In genomic region chr1:75142301-75143261, GRCm38 (mm10) we compare ENCODE assay signal across 8 mouse cellular contexts. TPM values are rescaled to one million over a fixed set of nuclear protein-coding genes. Genes with fewer than 3 reads are reported as not detected.
A peak's percentile ranks its signal among the peaks of the same experiment; 100 is the strongest.
DNase-seq lines count a peak whose midpoint lies in the region; ATAC-seq and TF ChIP-seq lines count a peak whose summit lies in the region.

Gene Cnppd1 (minus strand): TSS chr1:75142711.
Gene Retreg2 (plus strand): TSS chr1:75142778.

- H3K4me1 ChIP-seq in forebrain, embryonic 10.5 days, result peaks cover 34% of the 10 kb centered on the region
- peaks cover 22% of the 10 kb centered on the region for H3K4me1 ChIP-seq in heart, embryonic 15.5 days (replicated peaks)
- peaks cover 32 to 52% of the 10 kb centered on the region in 2 experiments for H3K4me1 ChIP-seq in liver, embryonic 14.5 days (replicated peaks; ENCODE audit: control insufficient read depth in 2 of 2, insufficient read depth in 2 of 2, low read length in 1 of 2)
- peaks cover 16% of the 10 kb centered on the region; the same call in 1 of the 2 replicates for H3K4me1 ChIP-seq in neural tube, embryonic 11.5 days (ENCODE audit: control insufficient read depth, insufficient read depth, low read length)
- H3K4me1 ChIP-seq in stomach, postnatal 0 days (replicated peaks; ENCODE audit: control insufficient read depth, insufficient read depth), result 0 out of 2 replicates have a peak, but pooled peaks cover 3% of the 10 kb centered on the region

- TF ChIP-seq EP300 in liver, embryonic 14.5 days (IDR thresholded peaks at IDR 0.05; ENCODE audit: low read depth), result no peak; the same call in 1 of the 2 replicates
- no peak for TF ChIP-seq EP300 in stomach, postnatal 0 days (optimal IDR thresholded peaks at IDR 0.05)

- peak; percentile 66 for TF ChIP-seq CTCF in liver, embryonic 14.5 days (IDR thresholded peaks at IDR 0.05; ENCODE audit: low read depth)
- TF ChIP-seq CTCF in stomach, postnatal 0 days (IDR thresholded peaks at IDR 0.05; ENCODE audit: low read depth), result peak; percentile 71

- H3K4me3 ChIP-seq in forebrain, embryonic 10.5 days, result peak within 1 kb of the TSS; percentile 88
- peak within 1 kb of the TSS; percentile 90 for H3K4me3 ChIP-seq in heart, embryonic 15.5 days
- peak within 1 kb of the TSS; percentile 75 to 91 for H3K4me3 ChIP-seq in liver, embryonic 14.5 days (ENCODE audit: insufficient read depth in 1 of 2, low read depth in 2 of 2, low read length in 2 of 2)
- H3K4me3 ChIP-seq in neural tube, embryonic 11.5 days (ENCODE audit: low read depth, low read length), result peak within 1 kb of the TSS; percentile 86
- H3K4me3 ChIP-seq in stomach, postnatal 0 days (ENCODE audit: low read depth, low read length), result peak within 1 kb of the TSS; percentile 82

- under 1% methylated on average over 89 of the region's 91 CpGs for WGBS in forebrain, embryonic 10.5 days
- WGBS in heart, embryonic 15.5 days, result under 1% methylated on average over 90 of the region's 91 CpGs
- under 1% methylated on average over 88 of the region's 91 CpGs for WGBS in liver, embryonic 14.5 days (ENCODE audit: insufficient replicate concordance)
- WGBS in neural tube, embryonic 11.5 days, result under 1% methylated on average over 77 of the region's 91 CpGs
- under 1% methylated on average over 87 of the region's 91 CpGs for WGBS in stomach, postnatal 0 days

- peak; percentile 94 for DNase-seq in c-Kit-negative CD71-positive TER-119-positive erythroid progenitor cells, embryonic 14.5 days (ENCODE audit: low read depth, low spot score)
- peak; percentile 97 for DNase-seq in forebrain, embryonic 10.5 days (ENCODE audit: extremely low spot score, low spot score)
- DNase-seq in kidney, postnatal 25 days, result peak; percentile 97 to 98
- DNase-seq in liver, embryonic 14.5 days (ENCODE audit: low read depth in 3 of 3, low spot score in 3 of 3), result peak; percentile 92 to 93 (median 92)
- DNase-seq in neural tube, embryonic 11.5 days (ENCODE audit: low spot score), result peak; percentile 97
- DNase-seq in stomach, postnatal 0 days (ENCODE audit: low spot score), result peak; percentile 98

- peak within 1 kb of the TSS; percentile 94 for H3K9ac ChIP-seq in heart, embryonic 15.5 days
- H3K9ac ChIP-seq in liver, embryonic 14.5 days (replicated peaks), result peak within 1 kb of the TSS; percentile 98
- peak within 1 kb of the TSS; percentile 92 for H3K9ac ChIP-seq in neural tube, embryonic 11.5 days (ENCODE audit: low read length)
- H3K9ac ChIP-seq in stomach, postnatal 0 days (ENCODE audit: low read length), result peak within 1 kb of the TSS; percentile 88

- ATAC-seq in CD4-positive, CD25-positive, alpha-beta regulatory T cell, adult 4 months, result peak; percentile 77
- peak; percentile 88 for ATAC-seq in heart, embryonic 15.5 days (replicated peaks; ENCODE audit: insufficient number of reproducible peaks, insufficient read depth, low FRiP score, low read depth)
- peak; percentile 79 for ATAC-seq in liver, embryonic 14.5 days (ENCODE audit: insufficient read depth)
- ATAC-seq in neural tube, embryonic 11.5 days (ENCODE audit: insufficient read depth, low FRiP score, low TSS enrichment), result peak; percentile 89
- peak; percentile 89 for ATAC-seq in stomach, postnatal 0 days (ENCODE audit: low FRiP score, low TSS enrichment)

- peak within 1 kb of the TSS; percentile 86 for H3K4me2 ChIP-seq in heart, embryonic 15.5 days
- H3K4me2 ChIP-seq in liver, embryonic 14.5 days (ENCODE audit: low read depth), result peak within 1 kb of the TSS; percentile 71
- peak within 1 kb of the TSS; percentile 98 for H3K4me2 ChIP-seq in neural tube, embryonic 11.5 days (ENCODE audit: low read depth)
- peak within 1 kb of the TSS; percentile 89 for H3K4me2 ChIP-seq in stomach, postnatal 0 days (replicated peaks; ENCODE audit: low read depth)

- peaks cover 61% of the 10 kb centered on the region for H3K36me3 ChIP-seq in forebrain, embryonic 10.5 days (replicated peaks)
- H3K36me3 ChIP-seq in heart, embryonic 15.5 days, result peaks cover 46% of the 10 kb centered on the region
- peaks cover 60% of the 10 kb centered on the region for H3K36me3 ChIP-seq in liver, embryonic 14.5 days (replicated peaks; ENCODE audit: control insufficient read depth, insufficient read depth, low read depth)
- peaks cover 14% of the 10 kb centered on the region for H3K36me3 ChIP-seq in neural tube, embryonic 11.5 days (ENCODE audit: control insufficient read depth, insufficient read depth, low read length)
- peaks cover 35% of the 10 kb centered on the region for H3K36me3 ChIP-seq in stomach, postnatal 0 days (ENCODE audit: control insufficient read depth, insufficient read depth, low read length)

- H3K27me3 ChIP-seq in forebrain, embryonic 10.5 days (ENCODE audit: poor library complexity, severe bottlenecking), result peaks cover 6% of the 10 kb centered on the region; the same call in 1 of the 2 replicates
- H3K27me3 ChIP-seq in heart, embryonic 15.5 days, result no peaks in the 10 kb centered on the region
- H3K27me3 ChIP-seq in liver, embryonic 14.5 days (ENCODE audit: control insufficient read depth, insufficient read depth, low read length), result no peaks in the 10 kb centered on the region
- no peaks in the 10 kb centered on the region for H3K27me3 ChIP-seq in neural tube, embryonic 11.5 days (ENCODE audit: control insufficient read depth, insufficient read depth, low read length)
- no peaks in the 10 kb centered on the region for H3K27me3 ChIP-seq in stomach, postnatal 0 days (ENCODE audit: control insufficient read depth, insufficient read depth, low read length)

- peak within 1 kb of the TSS; percentile 97 for H3K27ac ChIP-seq in forebrain, embryonic 10.5 days
- H3K27ac ChIP-seq in heart, embryonic 15.5 days, result peak within 1 kb of the TSS; percentile 96
- H3K27ac ChIP-seq in liver, embryonic 14.5 days, result peak within 1 kb of the TSS; percentile 80
- H3K27ac ChIP-seq in neural tube, embryonic 11.5 days (ENCODE audit: low read depth, low read length), result peak within 1 kb of the TSS; percentile 96
- peak within 1 kb of the TSS; percentile 96 for H3K27ac ChIP-seq in stomach, postnatal 0 days (replicated peaks)

- no peaks in the 10 kb centered on the region for H3K9me3 ChIP-seq in forebrain, embryonic 10.5 days
- no peaks in the 10 kb centered on the region for H3K9me3 ChIP-seq in heart, embryonic 15.5 days (replicated peaks)
- H3K9me3 ChIP-seq in liver, embryonic 14.5 days (ENCODE audit: control insufficient read depth, low read length), result no peaks in the 10 kb centered on the region
- H3K9me3 ChIP-seq in neural tube, embryonic 11.5 days (ENCODE audit: control insufficient read depth, low read length), result no peaks in the 10 kb centered on the region
- H3K9me3 ChIP-seq in stomach, postnatal 0 days (ENCODE audit: control insufficient read depth, low read length), result no peaks in the 10 kb centered on the region

RNA-seq across cellular contexts. Expression of gene Cnppd1, which starts in this region (rescaled TPM):
- 100 to 1,000 TPM; 125 to 195 TPM for polyA plus RNA-seq in CD4-positive, CD25-positive, alpha-beta regulatory T cell, adult 4 months (2017; shearing (Covaris generic))
- polyA plus RNA-seq in forebrain, embryonic 10.5 days (2016; fragmentation: Nextera tagmentation; extraction: Ambion mirVana), result 41.0 and 43.6 TPM in 2 replicates
- 33.7 and 39.3 TPM in 2 replicates for polyA plus RNA-seq in heart, embryonic 15.5 days (2015; fragmentation: Nextera tagmentation; extraction: Ambion mirVana)
- 29.5 and 33.3 TPM in 2 replicates for polyA plus RNA-seq in liver, embryonic 14.5 days (2012; rRNA removed)
- polyA plus RNA-seq in liver, embryonic 14.5 days (2014; fragmentation: Nextera tagmentation; extraction: Ambion mirVana), result 31.1 and 41.0 TPM in 2 replicates
- 53.5 and 58.4 TPM in 2 replicates for polyA plus RNA-seq in neural tube, embryonic 11.5 days (2014; fragmentation: Nextera tagmentation; extraction: Ambion mirVana)
- polyA plus RNA-seq in stomach, postnatal 0 days (2015; fragmentation: Nextera tagmentation; extraction: Ambion mirVana), result 35.1 and 38.3 TPM in 2 replicates

RNA-seq across cellular contexts. Expression of gene Retreg2, which starts in this region (rescaled TPM):
- polyA plus RNA-seq in CD4-positive, CD25-positive, alpha-beta regulatory T cell, adult 4 months (2017; shearing (Covaris generic)), result 10 to 100 TPM; 19.2 to 32.9 TPM
- 42.0 and 42.7 TPM in 2 replicates for polyA plus RNA-seq in forebrain, embryonic 10.5 days (2016; fragmentation: Nextera tagmentation; extraction: Ambion mirVana)
- 30.7 and 41.6 TPM in 2 replicates for polyA plus RNA-seq in heart, embryonic 15.5 days (2015; fragmentation: Nextera tagmentation; extraction: Ambion mirVana)
- polyA plus RNA-seq in liver, embryonic 14.5 days (2012; rRNA removed), result 61.8 and 74.5 TPM in 2 replicates
- 45.1 and 58.8 TPM in 2 replicates for polyA plus RNA-seq in liver, embryonic 14.5 days (2014; fragmentation: Nextera tagmentation; extraction: Ambion mirVana)
- polyA plus RNA-seq in neural tube, embryonic 11.5 days (2014; fragmentation: Nextera tagmentation; extraction: Ambion mirVana), result 57.1 and 70.0 TPM in 2 replicates
- 30.4 and 31.2 TPM in 2 replicates for polyA plus RNA-seq in stomach, postnatal 0 days (2015; fragmentation: Nextera tagmentation; extraction: Ambion mirVana)

Comparison
In these comparisons a context has a peak if more than half of its experiments do, and no peak if none do; other contexts are left out.
1. Peak in every context shown above with its lines: DNase-seq, ATAC-seq, H3K4me3 ChIP-seq and H3K27ac ChIP-seq.